Mouse (Mus musculus) bone marrow macrophage, adult 2 months (primary cell): Measurements from ENCODE around the gene Mrps35.

Experiments
- CTCF ChIP-seq: IDR thresholded peaks from 2 replicates; pipeline ENCODE4 v1.5.1; 2012; ENCODE audit warnings: low read depth, mild to moderate bottlenecking, low read length, moderate library complexity
- POLR2A ChIP-seq: IDR thresholded peaks from 2 replicates; pipeline ENCODE4 v1.6.1; 2012; ENCODE audit warnings: mild to moderate bottlenecking, low read depth, low read length, borderline replicate concordance

DNA sequence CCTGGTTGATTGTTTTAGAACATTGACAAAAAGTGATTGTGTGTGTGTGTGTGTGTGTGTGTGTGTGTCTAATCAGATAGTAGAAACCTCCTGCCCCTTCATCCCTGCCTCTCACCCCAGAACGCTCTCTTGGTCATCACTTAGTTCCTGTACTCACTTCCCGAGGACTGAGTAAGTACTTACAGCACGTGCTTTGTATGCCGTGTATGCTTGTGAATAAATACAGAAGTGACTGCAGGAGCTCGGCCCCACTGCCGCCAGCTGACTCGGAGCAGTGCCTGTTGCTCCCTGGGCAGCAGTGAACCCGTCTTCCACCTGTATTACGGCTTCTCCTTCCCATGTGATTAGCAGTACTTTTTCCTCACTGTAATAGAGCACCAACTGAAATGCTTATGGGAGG, 9.9 kb downstream of the Mrps35 start:
- TF ChIP-seq POLR2A (no peak), CTCF (no peak)
